Mouse (Mus musculus) intestine, embryonic 14.5 days (tissue): ENCODE results near the gene Gm21987. TPM values are rescaled to one million over a fixed set of nuclear protein-coding genes. Genes with fewer than 3 reads are reported as not detected.

Source experiments
- ATAC-seq: fragments of 200-750 bp; cut with Nextera tagmentation; replicated peaks from 2 replicates; pipeline ENCODE4 v1.8.0; 2017; ENCODE audit warnings: low read depth, moderate number of reproducible peaks, moderate TSS enrichment, moderate library complexity; ENCODE audit not compliant: low FRiP score, low TSS enrichment
- DNase-seq: peaks from one replicate; pipeline ENCODE4 v3.0.0-alpha.2; 2018; ENCODE audit warnings: low spot score
- H3K27ac ChIP-seq: fragments of 300-500 bp; sonication (generic); 2 replicates; pipeline ENCODE4 v1.5.1; 2014; ENCODE audit warnings: low read depth, mild to moderate bottlenecking, control low read depth
- H3K27me3 ChIP-seq: fragments of 300-500 bp; sonication (generic); replicated peaks from 2 replicates; pipeline ENCODE4 v1.6.1; 2014; ENCODE audit warnings: low read length, control low read depth; ENCODE audit not compliant: control insufficient read depth, insufficient read depth
- H3K36me3 ChIP-seq: fragments of 300-500 bp; sonication (generic); 2 replicates; pipeline ENCODE4 v1.6.1; 2014; ENCODE audit warnings: low read length, control low read depth; ENCODE audit not compliant: control insufficient read depth, insufficient read depth
- H3K4me1 ChIP-seq: fragments of 300-500 bp; sonication (generic); replicated peaks from 2 replicates; pipeline ENCODE4 v1.6.1; 2014; ENCODE audit warnings: low read length, control low read depth, mixed read lengths; ENCODE audit not compliant: control insufficient read depth, insufficient read depth
- H3K4me2 ChIP-seq: fragments of 300-500 bp; sonication (generic); 2 replicates; pipeline ENCODE4 v1.6.1; 2014; ENCODE audit warnings: low read length
- H3K4me3 ChIP-seq: fragments of 300-500 bp; sonication (generic); 2 replicates; pipeline ENCODE4 v1.5.1; 2014; ENCODE audit warnings: low read depth, low read length, control low read depth, mixed read lengths
- H3K9ac ChIP-seq: fragments of 300-500 bp; sonication (generic); 2 replicates; pipeline ENCODE4 v1.6.1; 2014; ENCODE audit warnings: mild to moderate bottlenecking, low read length
- H3K9me3 ChIP-seq: fragments of 300-500 bp; sonication (generic); 2 replicates; pipeline ENCODE4 v1.6.1; 2016; ENCODE audit warnings: low read length, control low read depth; ENCODE audit not compliant: control insufficient read depth
- WGBS: fragments of 180-500 bp; shearing (Covaris S2); extraction: QIAGEN DNeasy Blood & Tissue Kit; methylation state at CpG from one replicate; pipeline ENCODE4 v1.1.7; 2014; 5-methylcytosine and 5-hydroxymethylcytosine counted together
- polyA plus RNA-seq: library from polyadenylated mRNA; unstranded; fragments of >200 nt; fragmentation: Nextera tagmentation; extraction: Ambion mirVana; gene quantifications from 2 replicates; pipeline ENCODE4 v1.2.1, GENCODE M21; 2014

Gm21987 gene
- polyA plus RNA-seq, 1 experiment from 2014 or later: 0.68 TPM

GRCm38 (mm10) chr16:38387389-38387788 lies 40.5 kb downstream of the Gm21987 start:
- ATAC-seq: no peak
- Histone ChIP-seq H3K27ac (no peak overlapping the region), H3K9me3 (no peaks in the 10 kb centered on the region), H3K36me3 (no peaks in the 10 kb centered on the region), H3K4me1 (no peaks in the 10 kb centered on the region), H3K4me2 (no peak overlapping the region), H3K27me3 (no peaks in the 10 kb centered on the region), H3K4me3 (no peak overlapping the region), H3K9ac (no peak overlapping the region)
- WGBS: 88% methylated on average over 6 of the region's 6 CpGs
- DNase-seq: no peak

- Histone ChIP-seq H3K4me2 (no peak overlapping the region), H3K4me3 (no peak overlapping the region), H3K27me3 (no peaks in the 10 kb centered on the region), H3K27ac (no peak overlapping the region), H3K9me3 (no peaks in the 10 kb centered on the region), H3K9ac (no peak overlapping the region), H3K36me3 (no peaks in the 10 kb centered on the region), H3K4me1 (no peaks in the 10 kb centered on the region)
- DNase-seq (no peak), ATAC-seq (no peak)
- 74% methylated on average over 6 of the region's 6 CpGs for WGBS
Measured at GRCm38 (mm10) chr16:38388757-38389156, 41.9 kb downstream of the Gm21987 start.

GRCm38 (mm10) chr16:38389284-38389893 lies 42.5 kb downstream of the Gm21987 start:
- no peaks in the 10 kb centered on the region for H3K9me3 ChIP-seq
- no peaks in the 10 kb centered on the region for H3K36me3 ChIP-seq
- no peak overlapping the region for H3K9ac ChIP-seq
- no peaks in the 10 kb centered on the region for H3K4me1 ChIP-seq
- H3K27me3 ChIP-seq: no peaks in the 10 kb centered on the region
- 76% methylated on average over 8 of the region's 8 CpGs for WGBS
- ATAC-seq (no peak), DNase-seq (no peak)
- H3K4me2 ChIP-seq: no peak overlapping the region
- H3K4me3 ChIP-seq: no peak overlapping the region
- H3K27ac ChIP-seq: no peak overlapping the region

- Histone ChIP-seq H3K27me3 (no peaks in the 10 kb centered on the region), H3K4me1 (no peaks in the 10 kb centered on the region), H3K27ac (no peak overlapping the region), H3K4me3 (no peak overlapping the region), H3K9me3 (no peaks in the 10 kb centered on the region), H3K36me3 (no peaks in the 10 kb centered on the region), H3K9ac (no peak overlapping the region), H3K4me2 (no peak overlapping the region)
- ATAC-seq (no peak), DNase-seq (no peak)
- WGBS: 91% methylated on average over 7 of the region's 7 CpGs
Measured at GRCm38 (mm10) chr16:38390322-38390721, 43.5 kb downstream of the Gm21987 start.

- no peaks in the 10 kb centered on the region for H3K9me3 ChIP-seq
- H3K36me3 ChIP-seq: no peaks in the 10 kb centered on the region
- no peak overlapping the region for H3K4me3 ChIP-seq
- DNase-seq (no peak), ATAC-seq (no peak)
- H3K27me3 ChIP-seq: no peaks in the 10 kb centered on the region
- no peak overlapping the region for H3K9ac ChIP-seq
- H3K4me1 ChIP-seq: peaks cover 6% of the 10 kb centered on the region; the same call in 1 of the 2 replicates
- no peak overlapping the region for H3K27ac ChIP-seq
- no peak overlapping the region for H3K4me2 ChIP-seq
- 78% methylated on average over 23 of the region's 23 CpGs for WGBS
Measured at GRCm38 (mm10) chr16:38392126-38392894, 45.5 kb downstream of the Gm21987 start.

- DNase-seq: no peak
- Histone ChIP-seq H3K9me3 (no peaks in the 10 kb centered on the region), H3K4me1 (peaks cover 6% of the 10 kb centered on the region; the same call in 1 of the 2 replicates), H3K27ac (no peak overlapping the region), H3K27me3 (no peaks in the 10 kb centered on the region), H3K4me3 (no peak overlapping the region), H3K9ac (no peak overlapping the region), H3K36me3 (no peaks in the 10 kb centered on the region), H3K4me2 (no peak overlapping the region)
- ATAC-seq: no peak
- 87% methylated on average over 8 of the region's 8 CpGs for WGBS
Measured at GRCm38 (mm10) chr16:38394191-38394618, 47.4 kb downstream of the Gm21987 start.

GRCm38 (mm10) chr16:38395060-38395730 lies 48.4 kb downstream of the Gm21987 start:
- no peaks in the 10 kb centered on the region for H3K27me3 ChIP-seq
- WGBS: 61% methylated on average over 6 of the region's 6 CpGs
- no peak overlapping the region for H3K27ac ChIP-seq
- H3K4me2 ChIP-seq: no peak overlapping the region
- ATAC-seq (no peak), DNase-seq (no peak)
- H3K4me1 ChIP-seq: peaks cover 13% of the 10 kb centered on the region
- no peak overlapping the region for H3K4me3 ChIP-seq
- H3K9me3 ChIP-seq: no peaks in the 10 kb centered on the region
- H3K9ac ChIP-seq: no peak overlapping the region
- no peaks in the 10 kb centered on the region for H3K36me3 ChIP-seq

- Histone ChIP-seq H3K4me1 (peaks cover 13% of the 10 kb centered on the region), H3K4me3 (no peak overlapping the region), H3K9ac (no peak overlapping the region), H3K27me3 (no peaks in the 10 kb centered on the region), H3K9me3 (no peaks in the 10 kb centered on the region), H3K27ac (no peak overlapping the region), H3K36me3 (no peaks in the 10 kb centered on the region), H3K4me2 (no peak overlapping the region)
- WGBS: 34% methylated on average over 13 of the region's 13 CpGs
- no peak for ATAC-seq
- DNase-seq: peak; percentile 66
Measured at GRCm38 (mm10) chr16:38396155-38396554, 49.3 kb downstream of the Gm21987 start.
